Mouse (Mus musculus) left cerebral cortex, adult 8-10 months (tissue): ENCODE measurements at regions not wholly inside any gene's neighbourhood (a gene's known extent, or its start where the extent isn't known, plus 50 kb on each side); places are given as distances from the start of the nearest gene placed in this dataset.

ENCODE experiments used
- DNase-seq, 2 experiments: peaks; one replicate each; pipeline ENCODE4 v3.0.0; 2022; ENCODE audit warnings: low spot score in 2 of 2

GRCm38 (mm10) chr2:172698961-172699360 lies 149.6 kb downstream of the Tfap2c start:
- DNase-seq, result no peak

GRCm38 (mm10) chr2:172699654-172700053 lies 150.3 kb downstream of the Tfap2c start:
- no peak for DNase-seq

GRCm38 (mm10) chr2:172710641-172711040 lies 161.2 kb downstream of the Tfap2c start:
- DNase-seq, result no peak

GRCm38 (mm10) chr2:172726701-172727100 lies 177.3 kb downstream of the Tfap2c start:
- DNase-seq, result no peak

- no peak for DNase-seq
Measured at GRCm38 (mm10) chr2:172727576-172727975, 178.2 kb downstream of the Tfap2c start.

GRCm38 (mm10) chr2:172728240-172728821 lies 178.9 kb downstream of the Tfap2c start:
- no peak for DNase-seq

- DNase-seq, result no peak
Measured at GRCm38 (mm10) chr2:172729151-172729550, 179.8 kb downstream of the Tfap2c start.

GRCm38 (mm10) chr2:172729741-172730140 lies 180.3 kb downstream of the Tfap2c start:
- DNase-seq, result no peak

GRCm38 (mm10) chr2:172731408-172731807 lies 182.0 kb downstream of the Tfap2c start:
- no peak for DNase-seq

GRCm38 (mm10) chr2:172732453-172733210 lies 183.2 kb downstream of the Tfap2c start:
- DNase-seq, result no peak

- DNase-seq, result no peak
Measured at GRCm38 (mm10) chr2:172733403-172733995, 184.1 kb downstream of the Tfap2c start.

GRCm38 (mm10) chr2:172735621-172736020 lies 186.2 kb downstream of the Tfap2c start:
- DNase-seq, result no peak

GRCm38 (mm10) chr2:172739041-172739491 lies 189.7 kb downstream of the Tfap2c start:
- DNase-seq, result no peak

- DNase-seq, result no peak
Measured at GRCm38 (mm10) chr2:172739529-172739928, 190.1 kb downstream of the Tfap2c start.

GRCm38 (mm10) chr2:172751364-172751763 lies 188.8 kb downstream of the Bmp7 start:
- DNase-seq, result no peak

GRCm38 (mm10) chr2:172755686-172756471 lies 184.2 kb downstream of the Bmp7 start:
- no peak for DNase-seq

GRCm38 (mm10) chr2:172756472-172756860 lies 183.7 kb downstream of the Bmp7 start:
- peak; percentile 10 to 36 for DNase-seq

GRCm38 (mm10) chr2:172758497-172758896 lies 181.6 kb downstream of the Bmp7 start:
- no peak for DNase-seq

GRCm38 (mm10) chr2:172765260-172765659 lies 174.9 kb downstream of the Bmp7 start:
- DNase-seq, result no peak

GRCm38 (mm10) chr2:172766403-172766802 lies 173.7 kb downstream of the Bmp7 start:
- DNase-seq, result no peak

GRCm38 (mm10) chr2:172768756-172769155 lies 171.4 kb downstream of the Bmp7 start:
- DNase-seq, result no peak

GRCm38 (mm10) chr2:172770061-172770460 lies 170.1 kb downstream of the Bmp7 start:
- no peak for DNase-seq
